Mouse (Mus musculus) kidney, adult 2 months (tissue): ENCODE data around the gene Cadm3. TPM values are rescaled to one million over a fixed set of nuclear protein-coding genes. Genes with fewer than 3 reads are reported as not detected.
"Not testable (repeated sequence)": the region's sequence is repeated elsewhere in the genome, so short reads cannot be mapped to it uniquely, and the experiment has no call there.

Source experiments
- DNase-seq: peaks from one replicate; pipeline ENCODE4 v3.0.0; 2021
- H3K27ac ChIP-seq: fragments of 200-500 bp; 2 replicates; pipeline ENCODE4 v1.5.1; 2012; ENCODE audit warnings: low read depth, low read length, control low read depth, inconsistent platforms; ENCODE audit not compliant: insufficient read depth
- H3K27me3 ChIP-seq: fragments of 200-500 bp; replicated peaks from 2 replicates; pipeline ENCODE4 v1.6.1; 2012; ENCODE audit warnings: mild to moderate bottlenecking, moderate library complexity, low read length, inconsistent platforms; ENCODE audit not compliant: control insufficient read depth, insufficient read depth
- H3K36me3 ChIP-seq: fragments of 200-500 bp; 2 replicates; pipeline ENCODE4 v1.6.1; 2012; ENCODE audit warnings: mild to moderate bottlenecking, moderate library complexity, low read length, inconsistent platforms; ENCODE audit not compliant: control insufficient read depth, insufficient read depth
- H3K4me1 ChIP-seq: fragments of 200-500 bp; 2 replicates; pipeline ENCODE4 v1.6.1; 2011; ENCODE audit warnings: low read length; ENCODE audit not compliant: control insufficient read depth, insufficient read depth
- H3K4me3 ChIP-seq: fragments of 200-500 bp; 2 replicates; pipeline ENCODE4 v1.5.1; 2011; ENCODE audit warnings: mild to moderate bottlenecking, low read depth, low read length, control low read depth; ENCODE audit not compliant: insufficient read depth
- CTCF ChIP-seq: fragments of 200-500 bp; conservative IDR thresholded peaks from 2 replicates; pipeline ENCODE4 v1.5.1; 2011; ENCODE audit warnings: low read depth, mild to moderate bottlenecking, control low read depth, low read length, moderate library complexity, mixed read lengths; ENCODE audit not compliant: insufficient read depth, insufficient read length
- POLR2A ChIP-seq: fragments of 200-500 bp; IDR thresholded peaks from one replicate; pipeline ENCODE4 v1.6.1; 2011; ENCODE audit warnings: low read depth, low read length, control low read depth
- WGBS: fragments of 180-500 bp; shearing (Covaris S2); methylation state at CpG from one replicate; pipeline ENCODE4 v1.1.7; 2018; 5-methylcytosine and 5-hydroxymethylcytosine counted together
- polyA plus RNA-seq: library from polyadenylated mRNA; depleted of rRNA; stranded (reverse); fragments of >200 nt; gene quantifications from 2 replicates; pipeline ENCODE4 v1.2.3, GENCODE M21; 2012; rRNA removed

The Cadm3 gene
- polyA plus RNA-seq, 1 experiment: 2.4 TPM

- H3K4me1 ChIP-seq: no peaks in the 10 kb centered on the region
- no peaks in the 10 kb centered on the region for H3K27me3 ChIP-seq
- no peak for DNase-seq
- no peak overlapping the region for H3K4me3 ChIP-seq
- H3K27ac ChIP-seq: no peak overlapping the region
- WGBS: 65% methylated on average over 6 of the region's 6 CpGs
- TF ChIP-seq CTCF: no peak
- no peak for TF ChIP-seq POLR2A
- no peaks in the 10 kb centered on the region for H3K36me3 ChIP-seq
These were observed 45.3 kb downstream of the Cadm3 start for GRCm38 (mm10) chr1:173322249-173322627.

GRCm38 (mm10) chr1:173321593-173322248, 45.8 kb downstream of the Cadm3 start:
- Histone ChIP-seq H3K4me3 (no peak overlapping the region), H3K36me3 (no peaks in the 10 kb centered on the region), H3K27me3 (no peaks in the 10 kb centered on the region), H3K4me1 (no peaks in the 10 kb centered on the region), H3K27ac (no peak overlapping the region)
- DNase-seq: no peak
- TF ChIP-seq POLR2A (no peak), CTCF (no peak)
- 76% methylated on average over 8 of the region's 8 CpGs for WGBS

GRCm38 (mm10) chr1:173317925-173318477, 49.5 kb downstream of the Cadm3 start:
- Histone ChIP-seq H3K27me3 (no peaks in the 10 kb centered on the region), H3K36me3 (no peaks in the 10 kb centered on the region), H3K4me3 (no peak overlapping the region), H3K4me1 (no peaks in the 10 kb centered on the region), H3K27ac (no peak overlapping the region)
- DNase-seq: no peak
- 82% methylated on average over 2 of the region's 2 CpGs for WGBS
- no peak for TF ChIP-seq POLR2A
- TF ChIP-seq CTCF: no peak

GRCm38 (mm10) chr1:173315725-173316124, 51.8 kb downstream of the Cadm3 start:
- TF ChIP-seq POLR2A (no peak), CTCF (no peak)
- Histone ChIP-seq H3K27ac (no peak overlapping the region), H3K36me3 (no peaks in the 10 kb centered on the region), H3K4me3 (no peak overlapping the region), H3K27me3 (no peaks in the 10 kb centered on the region), H3K4me1 (no peaks in the 10 kb centered on the region)
- no peak for DNase-seq
- WGBS: 84% methylated on average over 3 of the region's 3 CpGs

GRCm38 (mm10) chr1:173313535-173314050, 53.9 kb downstream of the Cadm3 start:
- not testable (repeated sequence) for H3K4me3 ChIP-seq, H3K4me1 ChIP-seq, H3K27me3 ChIP-seq, H3K27ac ChIP-seq, H3K36me3 ChIP-seq, DNase-seq
- WGBS: 76% methylated on average over 7 of the region's 7 CpGs

DNA sequence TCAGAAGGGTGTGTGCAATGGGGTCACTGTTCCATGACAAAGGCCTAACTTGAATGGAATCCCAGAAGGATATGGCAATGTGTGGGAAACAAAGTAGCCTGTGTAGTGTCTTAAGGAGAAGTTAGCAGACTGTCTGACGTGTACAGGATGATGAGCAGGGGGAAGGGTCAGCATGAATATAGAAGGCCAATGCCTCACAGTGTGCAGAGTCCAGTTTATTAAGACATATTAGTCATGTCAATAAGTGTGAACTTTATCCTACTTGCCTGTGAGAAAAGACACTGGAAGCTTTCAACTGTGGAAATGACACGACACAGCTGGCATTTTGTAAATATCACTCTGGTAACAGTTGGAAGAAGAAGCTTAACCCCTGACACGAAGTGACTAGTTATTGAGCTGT, 64.7 kb downstream of the Cadm3 start:
- H3K4me1 ChIP-seq, H3K36me3 ChIP-seq, H3K27me3 ChIP-seq, DNase-seq, H3K27ac ChIP-seq, H3K4me3 ChIP-seq: not testable (repeated sequence)
- 28% methylated on average over 3 of the region's 3 CpGs for WGBS

Other genes with a start within 250 kb of the Cadm3 start
- not detected in 2 replicates for gene Olfr1408, start 230.3 kb downstream of the Cadm3 start, polyA plus RNA-seq
- not detected in 2 replicates for gene Olfr1406, start 177.1 kb downstream of the Cadm3 start, polyA plus RNA-seq
- gene Olfr218, start 169.9 kb downstream of the Cadm3 start, polyA plus RNA-seq: not detected in 2 replicates
- gene Olfr1404, start 155.3 kb downstream of the Cadm3 start, polyA plus RNA-seq: not detected in 2 replicates
- gene Fcer1a, start 140.5 kb downstream of the Cadm3 start, polyA plus RNA-seq: not detected in 2 replicates
- gene Olfr418, start 101.7 kb downstream of the Cadm3 start, polyA plus RNA-seq: not detected in 2 replicates
- gene Mptx2, start 89.9 kb downstream of the Cadm3 start, polyA plus RNA-seq: not detected in 2 replicates
- 0.87 and 2.0 TPM in 2 replicates for gene Ackr1, start 33.9 kb downstream of the Cadm3 start, polyA plus RNA-seq
- 0.68 and 1.8 TPM in 2 replicates for gene Aim2, start 16.8 kb downstream of the Cadm3 start, polyA plus RNA-seq
- 1.5 and 4.9 TPM in 2 replicates for gene Ifi206, start 123.3 kb upstream of the Cadm3 start, polyA plus RNA-seq
- 0.52 TPM in 1 of 2 replicates, not detected in the other for gene Ifi214, start 168.3 kb upstream of the Cadm3 start, polyA plus RNA-seq
- gene Ifi213, start 231.6 kb upstream of the Cadm3 start, polyA plus RNA-seq: 2.3 and 6.4 TPM in 2 replicates